10 mouse cellular contexts compared by ENCODE assay signal in genomic region chr6:125868516-125868915, GRCm38 (mm10).
DNase-seq lines count a peak whose midpoint lies in the region; ATAC-seq and TF ChIP-seq lines count a peak whose summit lies in the region.
"Had no signal": no experiment of that assay in that cellular context is flagged by ENCODE, and none has a peak within 500 bp of the region (broad histone marks: within the 10 kb centered on the region; RNA-seq: fewer than 3 reads in every experiment).

No protein-coding gene starts in this region.

- H3K9me3 ChIP-seq in stomach, postnatal 0 days (ENCODE audit: control insufficient read depth, low read length) = no peaks in the 10 kb centered on the region
- no peaks in the 10 kb centered on the region for H3K9me3 ChIP-seq in forebrain, embryonic 12.5 days
- H3K9me3 ChIP-seq: heart, embryonic 13.5 days; midbrain, embryonic 12.5 days had no signal

- no peak overlapping the region for H3K4me2 ChIP-seq in stomach, postnatal 0 days (replicated peaks; ENCODE audit: low read depth)
- no peak overlapping the region for H3K4me2 ChIP-seq in forebrain, embryonic 12.5 days
- H3K4me2 ChIP-seq: heart, embryonic 13.5 days; midbrain, embryonic 12.5 days had no signal

- no peak overlapping the region for H3K4me3 ChIP-seq in stomach, postnatal 0 days (ENCODE audit: low read depth, low read length)
- H3K4me3 ChIP-seq in forebrain, embryonic 12.5 days (replicated peaks) = no peak overlapping the region
- H3K4me3 ChIP-seq: heart, embryonic 13.5 days; midbrain, embryonic 12.5 days had no signal

- H3K27me3 ChIP-seq in stomach, postnatal 0 days (ENCODE audit: control insufficient read depth, insufficient read depth, low read length) = no peaks in the 10 kb centered on the region
- H3K27me3 ChIP-seq in forebrain, embryonic 12.5 days = 0 out of 2 replicates have a peak, but pooled peaks cover 3% of the 10 kb centered on the region
- H3K27me3 ChIP-seq: midbrain, embryonic 12.5 days had no signal

- H3K9ac ChIP-seq in stomach, postnatal 0 days (ENCODE audit: low read length) = no peak overlapping the region
- H3K9ac ChIP-seq in forebrain, embryonic 12.5 days = no peak overlapping the region
- H3K9ac ChIP-seq: heart, embryonic 13.5 days; midbrain, embryonic 12.5 days had no signal

- ATAC-seq in stomach, postnatal 0 days (ENCODE audit: low FRiP score, low TSS enrichment) = 0 out of 2 replicates have a peak, but pooled peaks have one; percentile 29
- ATAC-seq in forebrain, embryonic 12.5 days (ENCODE audit: low FRiP score) = no peak

- no peaks in the 10 kb centered on the region for H3K36me3 ChIP-seq in stomach, postnatal 0 days (ENCODE audit: control insufficient read depth, insufficient read depth, low read length)
- no peaks in the 10 kb centered on the region for H3K36me3 ChIP-seq in forebrain, embryonic 12.5 days (replicated peaks)
- H3K36me3 ChIP-seq: heart, embryonic 13.5 days; midbrain, embryonic 12.5 days had no signal

- H3K27ac ChIP-seq in stomach, postnatal 0 days (replicated peaks) = no peak overlapping the region
- H3K27ac ChIP-seq in forebrain, embryonic 12.5 days = no peak overlapping the region
- H3K27ac ChIP-seq: heart, embryonic 13.5 days; midbrain, embryonic 12.5 days had no signal

- no peak for TF ChIP-seq EP300 in stomach, postnatal 0 days (optimal IDR thresholded peaks at IDR 0.05)

- peak; percentile 3 to 45 for DNase-seq in heart, adult 18-20 months
- no peak for DNase-seq in heart, postnatal 25 days (ENCODE audit: low spot score)
- peak; percentile 14 to 46 for DNase-seq in right cerebral cortex, adult 2 months (ENCODE audit: low spot score in 2 of 2)
- no peak for DNase-seq in right cerebral cortex, postnatal 25 days
- peak; percentile 73 for DNase-seq in embryo, embryonic 10.5 days (ENCODE audit: low spot score)
- peak; percentile 9 to 29 for DNase-seq in layer of hippocampus, postnatal 14 days (ENCODE audit: low spot score in 2 of 2)
- DNase-seq in stomach, postnatal 0 days (ENCODE audit: low spot score) = peak; percentile 47

- 34% methylated on average over 2 of the region's 2 CpGs for whole genome bisulfite sequencing in stomach, postnatal 0 days
- 23% methylated on average over 2 of the region's 2 CpGs for WGBS in forebrain, embryonic 12.5 days

- TF ChIP-seq CTCF in stomach, postnatal 0 days (IDR thresholded peaks at IDR 0.05; ENCODE audit: low read depth) = peak; percentile 77

- intact Hi-C loops in heart, postnatal 25 days (cut with DNase I) = loop anchor here (2.0 to 10.0 kb wide), 3 partner anchors 298 to 606 kb away; partner anchors contain the start of gene Ntf3

- H3K4me1 ChIP-seq in stomach, postnatal 0 days (replicated peaks; ENCODE audit: control insufficient read depth, insufficient read depth) = no peaks in the 10 kb centered on the region
- no peaks in the 10 kb centered on the region for H3K4me1 ChIP-seq in forebrain, embryonic 12.5 days
- H3K4me1 ChIP-seq: heart, embryonic 13.5 days; midbrain, embryonic 12.5 days had no signal

Comparison
In these comparisons a context has a peak if more than half of its experiments do, and no peak if none do; other contexts are left out.
1. DNase-seq: peak in heart, adult 18-20 months (2 of 2), right cerebral cortex, adult 2 months (2 of 2), embryo, embryonic 10.5 days (single experiment), layer of hippocampus, postnatal 14 days (2 of 2) and stomach, postnatal 0 days (single experiment); none in heart, postnatal 25 days (single experiment) and right cerebral cortex, postnatal 25 days (single experiment).